Mouse (Mus musculus): ENCODE results near the gene Sync.

DNA sequence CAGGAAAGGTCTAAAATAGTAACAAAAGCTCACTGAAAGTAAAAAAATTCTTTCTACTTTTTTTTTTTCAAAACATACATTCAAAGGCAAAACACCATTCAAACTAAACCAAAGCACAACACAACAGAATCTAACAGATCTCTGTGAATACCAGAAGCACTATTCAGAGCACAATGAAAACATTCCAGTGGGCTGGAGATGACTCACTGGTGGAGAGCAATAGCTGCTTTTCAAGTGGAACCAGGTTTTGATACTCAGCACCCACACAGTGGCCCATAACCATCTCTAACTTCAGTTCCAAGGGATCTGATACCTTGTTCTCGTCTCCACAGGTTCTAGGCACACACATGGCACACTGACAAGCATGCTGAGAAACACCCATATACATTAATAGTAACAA lies 37.3 kb downstream of the Sync start:
- TF ChIP-seq CTCF (IDR thresholded peaks at IDR 0.05; ENCODE audit: borderline replicate concordance, control insufficient read depth, extremely low read depth, insufficient read depth, low read length, poor library complexity) (no peak), POLR2A (IDR thresholded peaks at IDR 0.05; ENCODE audit: control insufficient read depth, extremely low read depth, insufficient read depth, low read length, poor library complexity) (no peak)

All from thymus, adult 2 months (tissue).